Mouse (Mus musculus) right cerebral cortex, postnatal 25 days (tissue): ENCODE results near the gene Edem3.
A peak's percentile ranks its signal among the peaks of the same experiment; 100 is the strongest.
"Not testable (repeated sequence)": the region's sequence is repeated elsewhere in the genome, so short reads cannot be mapped to it uniquely, and the experiment has no call there.

Experiments
- DNase-seq: peaks from one replicate; pipeline ENCODE4 v3.0.0; 2022

The Edem3 gene

DNA sequence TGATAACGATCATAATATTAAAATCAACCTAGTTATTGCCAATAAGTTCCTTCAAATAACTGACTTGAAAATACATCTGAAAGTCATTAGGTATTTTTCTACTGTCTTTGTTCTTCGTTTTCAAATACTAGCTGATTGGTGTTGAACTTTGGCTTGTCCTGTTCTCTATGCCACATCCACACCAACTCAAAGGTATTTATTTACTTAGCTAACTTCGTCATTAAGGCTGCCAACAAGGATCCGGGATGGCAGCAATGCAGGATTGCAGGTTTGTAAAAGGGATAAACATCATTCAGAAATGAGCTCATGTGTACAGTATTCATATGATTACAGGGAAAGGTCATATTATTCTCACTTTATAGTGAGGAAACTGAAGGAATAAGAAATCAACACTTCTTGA is 2.2 kb upstream of the Edem3 start:
- no peak for DNase-seq

DNA sequence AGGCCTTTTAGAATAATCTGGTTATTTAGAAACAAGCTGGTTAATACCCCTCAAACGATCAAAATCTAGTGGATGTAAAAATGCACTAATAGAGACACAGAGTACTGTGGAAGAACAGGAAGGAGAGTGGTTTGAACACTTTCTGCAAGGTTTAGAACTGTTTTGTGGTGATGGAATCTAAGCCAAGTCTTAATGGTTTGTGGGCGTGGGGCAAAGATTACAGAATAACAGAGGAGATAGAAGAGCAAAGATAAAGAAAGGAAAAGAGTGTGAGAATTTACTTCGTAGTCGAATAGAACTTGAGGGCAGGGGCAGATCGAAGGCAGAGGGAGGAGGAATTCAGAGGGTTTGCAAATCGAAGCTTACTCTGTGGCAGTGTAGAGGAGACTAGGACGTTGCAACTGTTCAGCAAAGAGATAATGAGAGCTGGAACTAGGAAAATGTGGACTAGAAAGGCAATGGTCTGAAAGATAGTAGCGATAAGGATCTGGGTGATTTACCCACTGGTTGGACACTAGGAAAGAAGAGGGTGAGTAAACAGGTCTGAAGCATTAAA is 1.7 kb upstream of the Edem3 start:
- no peak for DNase-seq

DNA sequence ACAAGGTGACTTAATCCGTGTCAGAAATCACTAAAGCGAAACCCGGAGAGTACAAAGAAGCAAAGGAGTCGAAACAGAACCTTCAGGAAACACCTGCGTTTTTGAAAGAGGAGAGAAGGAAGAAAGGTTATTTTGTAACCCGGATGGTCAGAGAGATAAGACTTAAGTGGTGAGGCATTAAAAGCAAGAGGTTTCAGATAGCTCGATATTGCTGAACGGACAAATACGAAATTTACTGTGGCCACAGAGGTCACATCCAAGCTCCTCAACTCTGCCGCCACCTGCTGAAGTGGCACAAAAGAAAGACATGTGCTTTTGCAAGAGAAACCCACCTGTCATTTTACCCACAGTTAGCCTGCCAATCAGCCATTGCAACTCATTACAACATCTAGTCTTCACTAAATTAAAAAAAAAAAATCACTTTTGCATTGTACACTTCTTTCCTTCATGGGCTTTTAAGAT is 1.1 kb upstream of the Edem3 start:
- DNase-seq, result no peak

DNA sequence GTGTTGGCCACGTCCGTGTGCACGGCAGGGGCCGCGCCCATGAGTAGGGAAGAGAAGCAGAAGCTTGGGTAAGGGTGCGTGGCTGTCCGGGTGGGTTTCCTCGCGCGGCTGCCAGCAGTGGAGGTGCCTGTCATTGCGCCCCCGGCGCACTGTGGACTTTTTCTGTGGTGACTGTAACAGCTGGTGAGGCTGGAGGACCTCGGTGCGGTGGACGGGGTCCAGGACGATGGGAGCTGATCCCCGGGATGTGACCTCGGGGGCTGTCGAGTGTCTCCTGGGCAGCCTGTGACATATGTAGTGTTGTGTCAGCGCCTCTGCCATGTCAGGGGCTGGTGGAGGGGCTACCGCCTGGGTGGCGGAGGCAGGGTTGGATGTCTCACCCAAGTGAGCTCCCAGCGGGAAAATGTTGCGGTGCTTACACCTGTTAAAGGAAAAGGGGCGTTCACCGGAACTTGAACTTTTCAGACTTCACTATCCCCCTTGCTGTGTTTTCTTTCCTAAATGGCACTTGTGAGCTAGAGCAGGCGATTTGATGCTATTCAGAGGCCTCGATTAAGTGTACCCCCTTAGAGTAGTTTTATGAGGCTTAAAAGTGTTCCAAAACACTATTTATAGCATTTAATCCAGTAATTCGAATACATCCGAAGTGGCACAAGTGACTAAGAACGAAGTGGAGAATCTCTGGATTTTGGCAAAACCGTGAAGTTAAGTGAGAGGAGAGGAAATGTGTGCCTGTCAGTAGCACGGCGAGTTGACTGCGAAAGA is 671 bp downstream of the Edem3 start:
- DNase-seq, result no peak

DNA sequence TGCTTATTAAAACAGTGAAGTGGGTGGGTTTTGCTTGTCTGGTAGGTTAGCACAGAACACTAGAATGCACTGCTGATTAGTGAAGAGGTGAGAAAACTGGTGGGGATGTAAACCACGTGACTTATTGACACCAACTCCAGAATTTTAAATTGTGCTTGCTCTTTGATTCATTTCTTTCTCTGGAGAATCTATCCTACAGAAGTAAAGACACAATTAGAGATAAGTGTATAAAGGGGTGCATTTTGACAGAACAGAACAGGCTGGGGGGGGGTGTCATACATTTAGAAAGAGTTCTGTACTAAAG is 1.2 kb downstream of the Edem3 start:
- no peak for DNase-seq

DNA sequence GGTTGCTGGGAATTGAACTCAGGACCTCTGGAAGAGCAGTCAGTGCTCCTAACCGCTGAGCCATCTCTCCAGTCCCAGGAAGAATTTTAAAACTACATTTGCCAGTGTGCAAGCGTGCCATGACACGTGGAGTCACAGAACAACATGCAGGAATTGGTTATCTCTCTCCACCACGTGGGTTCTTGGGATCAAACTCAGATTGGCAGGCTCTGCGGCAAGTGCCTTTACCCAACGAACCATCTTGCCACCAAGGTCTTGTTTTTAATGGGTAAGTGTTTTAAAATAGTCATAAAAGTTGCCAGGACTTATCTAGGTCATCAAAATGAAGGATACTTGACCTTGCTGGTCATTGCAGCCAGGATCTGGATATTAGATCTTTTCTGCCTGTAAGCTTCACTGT is 3.1 kb downstream of the Edem3 start:
- no peak for DNase-seq

DNA sequence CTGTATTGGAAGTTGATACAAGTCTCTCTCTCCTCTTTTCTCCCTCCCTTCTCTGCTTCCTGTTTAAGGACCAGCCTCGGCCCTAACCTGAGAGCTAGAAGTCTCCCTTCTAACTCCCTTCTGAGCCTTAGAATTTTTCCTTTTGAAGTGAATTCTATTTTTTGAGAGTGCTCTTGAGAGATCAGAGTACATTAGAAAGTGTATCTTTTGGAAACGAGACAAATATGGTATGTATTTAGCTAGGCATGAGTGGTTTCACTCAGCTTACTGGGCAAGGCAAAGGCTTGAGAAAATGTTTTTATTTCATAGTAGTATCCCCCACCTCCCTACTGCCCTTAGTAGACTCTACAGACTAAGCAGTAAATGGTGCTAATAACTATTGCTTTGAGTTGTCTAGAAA is 3.8 kb downstream of the Edem3 start:
- no peak for DNase-seq

DNA sequence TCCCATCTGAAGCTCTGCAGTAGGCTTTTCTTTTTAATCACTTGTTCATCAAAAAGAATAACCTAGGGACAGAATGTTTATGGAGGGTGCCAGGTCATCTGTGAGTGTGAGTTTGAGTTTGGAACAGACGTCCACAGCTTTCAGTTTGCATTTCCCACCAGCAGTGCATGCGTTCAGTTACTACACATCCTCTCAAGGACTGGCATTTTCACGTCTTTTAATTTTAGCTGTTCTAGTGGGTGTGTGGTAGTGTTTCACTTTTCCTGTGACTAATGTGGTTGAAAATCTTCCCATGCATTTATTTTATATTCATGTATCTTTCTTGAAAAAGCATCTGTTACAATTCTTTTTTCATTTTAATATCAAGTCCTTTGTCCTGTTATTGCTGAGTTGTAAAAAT is 9.1 kb downstream of the Edem3 start:
- no peak for DNase-seq

DNA sequence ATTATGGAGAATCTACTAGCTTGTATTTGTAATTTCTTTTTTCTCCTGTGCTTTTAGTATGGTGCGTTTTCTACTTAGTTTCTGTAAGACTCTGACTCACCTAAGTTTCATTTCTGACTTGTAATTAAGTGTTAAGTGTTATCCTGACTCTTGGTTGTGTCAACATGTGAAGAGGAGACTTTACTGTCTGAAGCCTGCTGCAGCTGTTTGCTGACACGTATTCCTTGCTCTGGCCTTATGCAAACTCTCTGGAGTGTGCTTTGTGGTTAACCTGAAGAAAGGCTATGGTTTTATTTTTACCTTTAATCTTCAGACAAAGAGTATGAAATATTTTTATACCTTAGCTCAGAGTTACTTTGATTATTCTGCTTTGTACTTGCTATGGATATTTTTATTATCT is 11.0 kb downstream of the Edem3 start:
- DNase-seq, result no peak

DNA sequence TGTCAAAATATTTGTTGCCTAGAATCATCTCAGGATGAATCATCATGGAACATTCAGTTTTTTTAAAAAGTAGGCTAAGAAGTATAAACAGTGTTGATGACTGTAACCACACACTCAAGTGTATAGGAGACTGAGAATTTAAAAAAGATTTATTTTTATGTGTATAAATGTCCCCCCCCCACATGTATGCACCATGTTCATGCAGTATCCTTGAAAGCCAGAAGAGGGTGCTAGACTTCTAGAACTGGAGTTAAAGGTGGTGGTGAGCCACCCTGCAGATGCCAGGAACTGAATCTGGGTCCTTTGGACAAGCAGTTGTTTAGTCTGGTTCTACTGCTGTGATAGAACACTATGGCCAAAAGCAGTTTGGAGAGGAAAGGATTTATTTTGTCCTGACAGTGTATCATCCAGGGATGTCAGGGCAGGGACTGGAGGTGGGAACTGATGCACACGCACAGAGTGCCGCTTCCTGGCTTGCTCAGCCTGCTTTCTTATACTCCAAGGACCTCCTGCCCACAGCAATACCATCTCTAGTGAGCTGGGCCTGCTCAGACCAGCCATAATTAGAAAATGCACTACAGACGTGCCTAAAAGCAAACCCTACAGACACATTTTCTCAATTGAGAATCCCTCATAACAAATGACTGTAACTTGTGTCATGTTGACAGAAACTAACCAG is 11.9 kb downstream of the Edem3 start:
- no peak for DNase-seq

DNA sequence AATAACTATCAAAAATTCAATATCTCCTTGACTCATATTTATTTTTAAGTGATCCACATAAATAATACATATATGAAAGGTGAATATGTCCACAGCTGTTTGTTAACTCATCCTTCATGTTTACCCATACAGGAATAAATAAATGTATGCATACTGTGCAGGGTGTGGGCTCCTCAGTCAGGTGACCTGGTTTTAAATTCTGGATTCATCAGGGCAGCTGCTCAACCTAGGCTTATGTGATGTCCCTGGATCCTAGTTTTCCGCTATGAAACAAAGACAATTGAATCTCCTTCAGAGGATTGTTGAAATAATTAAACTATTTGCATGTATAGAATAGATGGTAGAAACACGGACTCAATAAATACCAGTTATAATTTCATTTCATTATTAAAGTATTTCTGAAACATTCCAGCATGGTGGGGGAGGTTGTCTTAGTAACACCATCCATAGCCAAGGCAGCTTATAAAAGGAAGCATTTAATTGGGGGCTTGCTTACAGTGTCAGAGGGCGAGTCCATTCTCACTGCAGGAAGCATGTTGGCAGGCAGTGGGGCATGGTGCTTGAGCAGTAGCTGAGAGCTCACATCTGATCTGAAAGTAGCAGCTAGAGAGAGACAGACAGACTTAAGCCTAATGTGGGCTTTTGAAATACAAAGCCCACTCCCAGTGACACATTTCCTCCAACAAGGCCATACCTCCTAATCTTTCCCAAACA is 14.2 kb downstream of the Edem3 start:
- no peak for DNase-seq

DNA sequence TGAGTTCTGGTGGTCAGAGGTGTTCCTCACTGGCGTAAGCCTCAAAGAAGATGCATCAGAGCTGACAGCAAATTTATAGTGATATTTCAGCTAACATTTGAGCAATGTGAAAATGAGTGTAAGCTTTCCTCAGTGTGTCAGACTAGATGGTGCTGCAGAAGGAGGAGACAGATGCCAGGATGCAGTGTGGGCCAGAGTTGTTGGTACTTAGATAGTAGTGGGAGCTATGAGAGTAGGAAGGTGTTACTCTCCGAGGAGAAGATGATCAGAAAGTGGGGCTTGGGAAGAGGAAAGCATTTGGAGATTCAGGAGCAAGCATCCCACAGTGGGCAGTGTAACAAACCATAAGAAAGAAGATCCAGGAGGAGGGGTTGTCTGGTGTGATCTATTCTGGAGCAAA is 22.4 kb downstream of the Edem3 start:
- peak; percentile 43 for DNase-seq

DNA sequence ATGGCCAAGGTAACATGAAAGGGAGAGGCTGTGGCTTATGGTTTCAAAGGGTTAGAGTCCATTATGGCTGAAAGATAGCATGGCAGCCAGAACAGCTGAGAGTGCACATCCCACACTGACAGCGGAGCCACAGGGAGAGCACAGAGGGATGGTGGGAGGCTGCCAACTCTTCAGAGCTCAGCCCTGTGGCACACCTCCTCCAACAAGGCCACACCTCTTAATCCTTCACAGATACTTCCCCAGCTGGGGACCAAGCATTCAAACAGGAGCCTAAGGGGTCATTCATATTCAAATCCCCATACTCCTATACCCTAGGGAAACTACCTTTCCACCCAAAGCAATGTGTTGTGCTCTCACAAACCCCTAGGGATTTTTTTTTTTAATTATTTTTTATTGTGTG is 23.4 kb downstream of the Edem3 start:
- no peak for DNase-seq

DNA sequence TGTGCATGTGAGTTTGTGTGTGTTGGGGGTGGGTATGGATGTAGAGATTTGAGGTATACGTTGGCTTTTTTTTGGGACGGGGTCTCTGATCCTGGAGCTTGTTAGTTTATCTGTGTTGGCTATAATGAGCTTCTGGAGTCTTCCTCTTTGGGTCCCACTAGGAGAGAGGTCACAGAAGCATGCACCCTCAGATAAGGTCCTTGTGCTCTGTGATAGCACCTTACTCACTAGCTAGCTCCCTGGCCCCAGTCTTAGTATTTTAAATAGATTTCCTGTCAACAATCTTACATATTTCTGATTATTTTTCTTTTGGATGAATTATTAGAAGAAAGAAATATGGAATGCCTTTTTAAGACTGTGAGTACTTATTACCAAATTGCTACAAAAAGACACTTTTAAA is 24.1 kb downstream of the Edem3 start:
- DNase-seq, result no peak

DNA sequence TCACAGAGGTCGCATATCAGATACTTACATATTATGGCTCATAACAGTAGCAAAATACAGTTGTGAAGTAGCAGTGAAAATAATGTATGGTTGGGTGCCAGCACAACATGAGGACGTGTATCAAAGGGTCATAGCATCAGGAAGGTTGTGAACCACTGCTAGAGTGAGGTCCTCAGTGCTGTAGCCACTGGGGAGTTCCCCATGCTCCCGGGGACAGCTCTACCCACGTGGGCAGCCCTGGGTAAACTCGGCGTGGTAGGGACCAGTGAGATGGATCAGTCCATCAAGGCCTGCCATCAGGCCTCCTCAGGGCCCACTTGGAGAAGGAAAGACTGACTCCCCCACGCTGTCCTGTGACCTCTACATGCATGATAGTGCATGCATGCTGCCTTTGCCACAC is 26.3 kb downstream of the Edem3 start:
- DNase-seq, result no peak

DNA sequence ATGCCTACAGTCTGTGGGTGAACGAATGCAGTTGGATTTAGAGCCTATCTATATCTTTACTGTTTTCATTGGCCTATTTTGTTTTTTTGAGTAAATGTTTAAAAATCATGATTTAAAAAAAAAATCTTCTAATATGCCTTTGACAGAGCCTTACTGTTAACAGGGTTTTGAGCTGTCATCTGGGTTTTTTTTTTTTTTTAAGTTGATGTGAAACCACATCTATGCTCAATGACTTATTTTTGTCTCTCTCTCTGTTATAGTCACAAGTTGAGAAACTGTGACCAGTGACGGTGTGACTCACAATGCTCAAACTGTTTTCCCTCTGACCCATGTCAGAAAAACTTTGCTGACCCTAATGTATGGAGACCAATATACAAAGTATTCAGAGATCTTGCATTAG is 28.2 kb downstream of the Edem3 start:
- DNase-seq, result no peak

DNA sequence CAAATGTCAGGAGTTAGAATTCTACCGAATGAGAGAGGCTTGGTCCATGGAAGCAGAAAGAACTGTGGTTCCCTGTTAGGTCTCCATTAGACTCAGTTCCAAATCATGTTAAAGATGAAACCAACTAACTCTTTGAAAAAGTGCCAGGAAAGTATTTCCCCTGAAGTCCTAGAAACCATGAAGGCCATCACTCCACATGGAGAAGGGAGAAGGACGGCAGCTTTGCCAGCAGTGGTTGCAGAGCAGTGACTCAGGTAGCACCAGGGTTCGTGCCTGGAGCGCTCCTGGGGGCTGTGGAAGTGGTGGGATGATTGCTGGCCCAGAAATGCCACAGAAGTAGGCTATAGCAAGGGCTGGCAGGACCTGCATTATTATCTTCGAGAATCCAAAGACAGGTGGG is 31.2 kb downstream of the Edem3 start:
- no peak for DNase-seq

DNA sequence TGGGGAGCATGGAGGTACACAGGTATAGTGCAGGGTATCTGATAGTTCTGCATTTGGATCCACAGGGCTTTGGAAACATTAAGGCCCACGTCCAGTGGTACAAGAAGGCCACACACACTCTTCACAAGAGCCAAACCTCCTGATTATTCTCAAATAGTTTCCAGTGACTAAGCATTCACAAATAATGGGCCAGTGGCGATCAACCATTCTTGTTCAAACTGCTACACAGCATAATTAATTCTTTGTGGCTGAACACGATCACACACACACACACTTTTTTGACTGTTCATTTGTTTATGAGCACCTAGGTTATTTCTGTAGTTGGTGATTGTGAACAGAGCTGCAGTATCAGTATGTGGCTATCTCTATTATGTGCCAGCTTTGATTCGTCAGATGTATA is 34.0 kb downstream of the Edem3 start:
- DNase-seq, result no peak

DNA sequence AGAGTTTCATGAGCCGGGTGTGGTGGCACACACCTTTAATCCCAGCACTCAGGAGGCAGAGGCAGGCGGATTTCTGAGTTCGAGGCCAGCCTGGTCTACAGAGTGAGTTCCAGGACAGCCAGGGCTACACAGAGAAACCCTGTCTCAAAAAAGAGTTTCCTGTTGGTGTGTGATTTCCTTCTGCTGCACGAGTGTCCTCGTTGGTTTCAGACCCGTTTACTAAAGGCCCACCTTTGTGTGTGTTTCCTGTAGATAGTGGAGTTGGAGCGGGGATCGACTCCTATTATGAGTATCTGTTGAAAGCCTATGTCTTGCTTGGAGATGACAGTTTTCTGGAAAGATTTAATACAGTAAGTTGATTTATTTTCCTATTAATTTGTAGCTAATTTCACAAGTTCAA is 36.9 kb downstream of the Edem3 start:
- not testable (repeated sequence) for DNase-seq

DNA sequence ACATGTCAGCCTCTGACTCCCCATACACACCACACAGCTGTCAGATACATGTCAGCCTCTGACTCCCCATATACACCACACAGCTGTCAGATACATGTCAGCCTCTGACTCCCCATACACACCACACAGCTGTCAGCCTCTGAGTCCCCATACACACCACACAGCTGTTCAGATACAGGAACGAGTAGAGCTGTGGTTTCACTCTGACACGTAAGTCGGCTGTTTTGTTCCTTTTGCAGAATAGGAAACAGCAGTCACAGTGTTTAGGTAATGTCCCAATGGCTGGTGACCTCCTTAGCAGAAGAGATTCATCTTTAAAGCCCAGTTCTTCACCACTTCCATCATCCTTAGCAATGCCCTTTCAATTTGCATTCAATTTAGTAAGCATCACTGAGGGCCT is 47.6 kb downstream of the Edem3 start:
- DNase-seq, result not testable (repeated sequence)

DNA sequence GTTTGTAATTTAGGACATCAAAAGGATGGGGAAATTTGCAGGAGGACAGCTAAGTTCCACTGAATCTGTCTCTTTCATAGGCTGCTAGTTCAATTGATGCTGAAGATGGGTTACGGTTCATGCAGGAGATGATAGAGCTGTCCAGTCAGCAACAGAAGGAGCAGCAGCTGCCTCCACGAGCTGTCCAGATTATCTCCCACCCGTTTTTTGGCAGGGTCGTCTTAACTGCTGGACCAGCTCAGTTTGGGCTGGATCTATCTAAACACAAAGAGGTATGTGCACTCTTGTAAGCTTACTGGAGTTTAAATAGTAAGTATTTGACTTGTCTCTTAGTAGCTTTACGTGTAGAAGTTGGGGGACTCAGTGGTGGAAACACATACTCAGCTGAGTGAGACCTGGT is 52.1 kb downstream of the Edem3 start:
- no peak for DNase-seq

DNA sequence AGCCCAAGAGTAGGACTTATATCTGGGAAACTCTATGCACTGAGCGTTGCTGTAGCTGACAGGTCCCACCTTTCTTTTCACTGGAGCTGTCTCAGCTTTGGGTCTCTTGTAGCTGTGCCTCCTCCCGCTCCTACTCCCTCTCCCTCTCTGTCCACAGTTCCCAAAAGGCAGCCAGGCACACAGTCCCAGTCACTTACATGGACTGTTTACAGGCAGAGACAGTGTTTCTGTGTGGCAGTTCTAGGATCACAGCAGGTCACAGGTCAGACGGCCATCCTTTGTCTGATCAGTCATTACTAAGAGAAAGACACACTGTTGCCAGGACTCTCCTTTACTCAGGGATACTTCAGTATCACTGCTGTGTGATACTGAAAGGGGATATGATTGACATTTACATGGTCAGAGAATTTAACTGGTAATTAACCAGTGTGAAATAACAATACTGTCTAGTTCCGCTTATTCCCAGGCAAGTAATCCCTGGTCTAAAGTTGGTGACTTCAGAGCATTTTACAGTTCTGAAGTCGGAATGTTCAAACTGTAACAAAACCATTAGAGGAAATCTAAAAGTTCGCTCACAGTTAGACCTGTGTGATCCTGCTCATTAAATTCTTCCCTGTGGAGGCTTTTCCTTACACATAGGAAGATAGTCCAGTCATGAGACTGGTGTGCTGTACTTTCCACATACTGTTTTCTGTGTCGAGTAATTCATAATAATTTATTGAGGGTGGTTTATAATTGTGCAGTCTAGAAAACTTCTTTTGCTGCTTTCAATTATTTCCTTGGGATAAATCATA is 55.7 kb downstream of the Edem3 start:
- no peak for DNase-seq

DNA sequence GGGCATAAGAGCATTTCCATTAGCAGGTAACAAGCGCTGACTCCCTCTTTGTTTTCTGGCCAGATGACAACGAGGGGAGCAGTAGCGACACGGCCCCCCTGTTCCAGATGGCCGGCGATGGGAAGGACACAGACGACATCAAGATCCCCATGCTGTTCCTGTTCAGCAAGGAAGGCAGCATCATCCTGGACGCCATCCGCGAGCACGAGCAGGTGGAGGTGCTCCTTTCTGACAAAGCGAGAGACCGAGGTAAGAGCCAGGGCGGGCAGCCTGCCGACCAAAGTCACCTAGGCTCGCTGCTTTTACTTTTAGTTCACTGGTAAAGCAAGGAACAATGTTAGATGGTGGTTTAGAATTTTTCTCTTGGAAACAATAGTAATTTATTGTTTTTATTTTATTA is 56.3 kb downstream of the Edem3 start:
- DNase-seq, result no peak
